Mouse (Mus musculus) spleen, adult 2 months (tissue): ENCODE data around the gene Gadl1. TPM values are rescaled to one million over a fixed set of nuclear protein-coding genes. Genes with fewer than 3 reads are reported as not detected.
A peak's percentile ranks its signal among the peaks of the same experiment; 100 is the strongest.
"Not testable (repeated sequence)": the region's sequence is repeated elsewhere in the genome, so short reads cannot be mapped to it uniquely, and the experiment has no call there.

Experiments
- DNase-seq, 2 experiments: peaks; one replicate each; pipeline versions ENCODE4 v3.0.0 to v3.0.0-alpha.2; 2012 to 2021; ENCODE audit warnings: low spot score in 2 of 2, low read depth in 1 of 2
- H3K27ac ChIP-seq: fragments of 200-500 bp; 2 replicates; pipeline ENCODE4 v1.5.1; 2012; ENCODE audit warnings: low read length, inconsistent platforms; ENCODE audit not compliant: insufficient read depth
- H3K27me3 ChIP-seq: fragments of 200-500 bp; 2 replicates; pipeline ENCODE4 v1.6.1; 2012; ENCODE audit warnings: mild to moderate bottlenecking, moderate library complexity, low read length, inconsistent platforms; ENCODE audit not compliant: control insufficient read depth, insufficient read depth
- H3K36me3 ChIP-seq: fragments of 200-500 bp; 2 replicates; pipeline ENCODE4 v1.6.1; 2012; ENCODE audit warnings: mild to moderate bottlenecking, low read length, inconsistent platforms; ENCODE audit not compliant: control insufficient read depth, insufficient read depth
- H3K4me1 ChIP-seq: fragments of 200-500 bp; 2 replicates; pipeline ENCODE4 v1.6.1; 2011; ENCODE audit warnings: inconsistent platforms; ENCODE audit not compliant: control insufficient read depth, insufficient read depth, insufficient read length
- H3K4me3 ChIP-seq: fragments of 200-500 bp; 2 replicates; pipeline ENCODE4 v1.5.1; 2011; ENCODE audit warnings: mild to moderate bottlenecking, inconsistent platforms; ENCODE audit not compliant: insufficient read depth, insufficient read length; ENCODE audit errors: extremely low read depth
- CTCF ChIP-seq: fragments of 200-500 bp; IDR thresholded peaks from 2 replicates; pipeline ENCODE4 v1.5.1; 2011; ENCODE audit warnings: mild to moderate bottlenecking, inconsistent platforms; ENCODE audit not compliant: insufficient read depth, insufficient read length, insufficient replicate concordance; ENCODE audit errors: extremely low read depth
- POLR2A ChIP-seq: fragments of 200-500 bp; IDR thresholded peaks from 2 replicates; pipeline ENCODE4 v1.6.1; 2011; ENCODE audit warnings: low read depth, low read length, inconsistent platforms
- WGBS: fragments of 180-500 bp; shearing (Covaris S2); methylation state at CpG from one replicate; pipeline ENCODE4 v1.1.7; 2018; 5-methylcytosine and 5-hydroxymethylcytosine counted together
- polyA plus RNA-seq: library from polyadenylated mRNA; depleted of rRNA; stranded (reverse); fragments of >200 nt; gene quantifications from 2 replicates; pipeline ENCODE4 v1.2.3, GENCODE M21; 2012

Gadl1 gene
- polyA plus RNA-seq, 1 experiment: not detected

- H3K4me3 ChIP-seq: no peak overlapping the region
- WGBS: 96% methylated on average over 6 of the region's 6 CpGs
- no peaks in the 10 kb centered on the region for H3K27me3 ChIP-seq
- no peak for TF ChIP-seq CTCF
- TF ChIP-seq POLR2A: no peak
- no peaks in the 10 kb centered on the region for H3K4me1 ChIP-seq
- DNase-seq: no peak
- no peak overlapping the region for H3K27ac ChIP-seq
- H3K36me3 ChIP-seq: no peaks in the 10 kb centered on the region
Observed at GRCm38 (mm10) chr9:116038275-116038674, 129.0 kb downstream of the Gadl1 start.

DNA sequence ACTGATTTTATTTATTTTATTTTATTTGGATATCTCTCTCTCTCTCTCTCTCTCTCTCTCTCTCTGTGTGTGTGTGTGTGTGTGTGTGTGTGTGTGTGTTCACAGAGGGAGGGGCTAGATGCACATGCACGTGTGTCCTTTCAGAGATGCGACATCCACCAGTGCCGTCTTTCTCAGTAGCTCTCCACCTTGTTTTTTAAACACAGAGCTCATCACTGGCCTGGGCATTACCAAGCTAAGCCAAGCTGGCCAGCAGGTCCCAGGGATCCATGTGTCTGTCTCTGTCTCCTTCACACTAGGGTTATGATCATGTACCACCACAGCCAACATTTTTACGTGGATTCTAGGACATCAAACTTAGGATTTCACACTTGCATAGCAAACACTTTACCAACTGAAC lies 130.7 kb downstream of the Gadl1 start:
- no peaks in the 10 kb centered on the region for H3K36me3 ChIP-seq
- no peak overlapping the region for H3K27ac ChIP-seq
- 83% methylated on average over 4 of the region's 4 CpGs for WGBS
- no peaks in the 10 kb centered on the region for H3K27me3 ChIP-seq
- DNase-seq: no peak
- H3K4me1 ChIP-seq: no peaks in the 10 kb centered on the region
- TF ChIP-seq POLR2A (no peak), CTCF (no peak)
- H3K4me3 ChIP-seq: no peak overlapping the region

DNA sequence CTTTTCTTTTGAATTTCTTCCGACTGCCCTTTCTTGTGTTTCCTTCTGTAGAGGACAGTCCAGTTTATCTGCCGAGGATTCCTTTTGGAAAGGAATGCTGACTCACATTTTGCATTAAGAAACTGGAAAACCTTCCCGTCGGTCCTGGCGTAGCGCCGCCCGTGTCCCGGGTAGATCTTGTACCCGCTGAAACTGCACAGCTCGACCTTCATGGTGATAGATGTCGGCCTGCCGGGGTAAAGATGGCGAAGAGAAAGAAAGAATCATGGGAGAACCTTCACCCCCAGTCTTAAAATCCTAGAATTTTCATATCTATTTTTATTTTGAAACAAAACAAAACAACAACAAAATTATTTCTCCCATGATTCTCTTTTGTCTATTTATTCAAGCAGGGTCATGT lies 131.6 kb downstream of the Gadl1 start:
- WGBS: 94% methylated on average over 14 of the region's 14 CpGs
- not testable (repeated sequence) for H3K4me3 ChIP-seq, H3K27ac ChIP-seq, H3K36me3 ChIP-seq, H3K27me3 ChIP-seq, DNase-seq, H3K4me1 ChIP-seq

DNA sequence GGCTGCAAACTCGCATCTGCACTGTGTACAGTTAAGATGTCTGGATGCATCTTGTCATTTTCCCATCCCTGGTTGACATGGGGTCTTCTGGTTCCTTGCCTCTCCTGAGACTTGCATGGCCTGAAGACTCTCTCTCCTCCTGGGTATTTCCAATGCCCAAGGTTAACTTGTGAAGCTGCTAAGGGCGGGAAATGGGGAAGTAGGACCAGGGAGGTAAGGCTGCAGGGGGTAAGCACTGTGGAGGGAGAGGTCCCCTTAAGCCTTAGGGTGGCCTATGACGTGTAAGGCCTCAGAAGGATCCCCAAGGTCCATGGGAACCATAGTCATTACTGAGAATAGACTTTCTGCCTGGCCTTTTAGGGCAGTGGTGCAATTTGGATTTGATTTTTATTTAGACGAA lies 132.1 kb downstream of the Gadl1 start:
- Histone ChIP-seq H3K27ac (no peak overlapping the region), H3K36me3 (no peaks in the 10 kb centered on the region), H3K4me1 (no peaks in the 10 kb centered on the region), H3K27me3 (no peaks in the 10 kb centered on the region), H3K4me3 (no peak overlapping the region)
- DNase-seq: no peak
- TF ChIP-seq POLR2A (no peak), CTCF (no peak)
- WGBS: 65% methylated on average over 4 of the region's 4 CpGs

- WGBS: 10% methylated on average over 3 of the region's 3 CpGs
- TF ChIP-seq POLR2A (no peak), CTCF (peak; percentile 81; the same call in 1 of the 2 replicates)
- Histone ChIP-seq H3K4me1 (no peaks in the 10 kb centered on the region), H3K36me3 (no peaks in the 10 kb centered on the region), H3K27me3 (no peaks in the 10 kb centered on the region), H3K4me3 (no peak overlapping the region), H3K27ac (no peak overlapping the region)
- DNase-seq: peak in 1 of 2 experiments; percentile 64
Observed at GRCm38 (mm10) chr9:116041787-116042186, 132.5 kb downstream of the Gadl1 start.

GRCm38 (mm10) chr9:116049985-116050384 lies 140.7 kb downstream of the Gadl1 start:
- H3K36me3 ChIP-seq: no peaks in the 10 kb centered on the region
- no peak overlapping the region for H3K4me3 ChIP-seq
- H3K27ac ChIP-seq: no peak overlapping the region
- no peaks in the 10 kb centered on the region for H3K4me1 ChIP-seq
- no peak for DNase-seq
- no peaks in the 10 kb centered on the region for H3K27me3 ChIP-seq
- TF ChIP-seq POLR2A (no peak), CTCF (no peak)
- WGBS: 58% methylated on average over 1 of the region's 1 CpGs

GRCm38 (mm10) chr9:116053976-116054375 lies 144.7 kb downstream of the Gadl1 start:
- Histone ChIP-seq H3K27ac (no peak overlapping the region), H3K4me1 (peaks cover 4% of the 10 kb centered on the region; the same call in 1 of the 2 replicates), H3K4me3 (no peak overlapping the region), H3K36me3 (no peaks in the 10 kb centered on the region), H3K27me3 (no peaks in the 10 kb centered on the region)
- DNase-seq: no peak
- WGBS: 88% methylated on average over 8 of the region's 8 CpGs
- TF ChIP-seq POLR2A (no peak), CTCF (no peak)
